Mouse (Mus musculus) telencephalon, adult 2 months (tissue): ENCODE data around the gene Prkd3.

Experiments used
- DNase-seq: peaks from one replicate; pipeline ENCODE4 v3.0.0-alpha.2; 2011; ENCODE audit warnings: low read depth, low spot score

Gene Prkd3

DNA sequence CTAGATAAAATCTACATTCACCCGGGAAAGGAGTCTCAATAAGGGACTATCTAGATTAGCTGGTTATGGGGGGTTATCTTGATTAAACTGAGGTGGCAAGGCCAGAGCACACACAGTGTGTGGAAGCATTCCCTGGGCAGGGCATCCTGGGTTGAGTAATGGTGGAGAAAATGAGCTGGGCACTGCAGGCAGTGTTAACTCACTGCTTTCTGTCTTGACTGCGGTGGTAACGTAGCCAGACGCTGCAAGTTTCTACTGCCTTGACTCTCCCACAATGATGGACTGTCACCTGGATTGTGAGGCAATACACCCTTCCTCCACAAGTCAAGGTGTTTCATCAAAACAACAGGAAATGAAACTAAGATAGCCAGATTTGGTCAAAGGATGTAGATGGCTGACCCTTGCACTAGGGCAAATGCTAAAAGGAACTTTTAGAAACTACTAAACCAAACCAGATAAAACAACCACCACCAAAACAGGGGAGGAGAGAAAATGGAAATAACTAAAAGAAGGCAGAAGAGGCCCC, 20.8 kb downstream of the Prkd3 start:
- no peak for DNase-seq

DNA sequence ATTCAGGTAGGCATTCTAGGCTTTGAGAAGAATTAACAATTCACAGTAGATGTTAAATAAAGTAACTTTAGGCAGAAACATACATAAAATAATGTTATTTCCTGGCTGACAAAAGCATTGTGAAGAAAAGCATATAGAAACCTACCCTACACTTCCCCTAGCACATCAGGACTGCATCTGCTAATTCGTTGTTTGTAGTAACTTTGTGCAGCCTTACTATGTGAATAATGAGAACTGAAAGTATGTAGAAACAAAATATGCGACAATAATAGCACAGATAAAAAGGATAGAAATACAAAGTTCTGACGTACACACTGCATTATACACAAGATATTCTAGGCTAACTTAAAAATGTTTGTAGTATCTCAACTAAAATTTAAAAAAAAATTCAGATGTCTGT, 21.4 kb downstream of the Prkd3 start:
- no peak for DNase-seq

DNA sequence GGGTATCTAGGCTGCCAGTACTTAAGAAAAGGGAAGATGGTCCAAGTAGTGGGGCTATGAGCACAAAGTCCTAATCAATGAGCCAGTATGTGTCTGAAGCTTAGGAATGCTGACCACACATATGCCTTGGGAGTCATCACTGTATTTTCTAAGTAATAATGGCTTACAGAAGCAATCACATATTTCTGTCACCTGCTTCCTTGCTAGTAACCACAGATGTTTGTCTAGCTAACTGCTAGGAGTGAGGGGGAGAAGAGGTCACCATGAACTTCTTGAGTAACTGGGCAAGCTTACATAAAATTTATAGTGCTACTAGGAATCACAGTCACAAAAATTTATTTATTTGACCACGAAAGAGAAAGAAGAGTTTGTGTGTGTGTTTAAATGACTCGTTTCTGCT, 22.5 kb downstream of the Prkd3 start:
- DNase-seq, result no peak

DNA sequence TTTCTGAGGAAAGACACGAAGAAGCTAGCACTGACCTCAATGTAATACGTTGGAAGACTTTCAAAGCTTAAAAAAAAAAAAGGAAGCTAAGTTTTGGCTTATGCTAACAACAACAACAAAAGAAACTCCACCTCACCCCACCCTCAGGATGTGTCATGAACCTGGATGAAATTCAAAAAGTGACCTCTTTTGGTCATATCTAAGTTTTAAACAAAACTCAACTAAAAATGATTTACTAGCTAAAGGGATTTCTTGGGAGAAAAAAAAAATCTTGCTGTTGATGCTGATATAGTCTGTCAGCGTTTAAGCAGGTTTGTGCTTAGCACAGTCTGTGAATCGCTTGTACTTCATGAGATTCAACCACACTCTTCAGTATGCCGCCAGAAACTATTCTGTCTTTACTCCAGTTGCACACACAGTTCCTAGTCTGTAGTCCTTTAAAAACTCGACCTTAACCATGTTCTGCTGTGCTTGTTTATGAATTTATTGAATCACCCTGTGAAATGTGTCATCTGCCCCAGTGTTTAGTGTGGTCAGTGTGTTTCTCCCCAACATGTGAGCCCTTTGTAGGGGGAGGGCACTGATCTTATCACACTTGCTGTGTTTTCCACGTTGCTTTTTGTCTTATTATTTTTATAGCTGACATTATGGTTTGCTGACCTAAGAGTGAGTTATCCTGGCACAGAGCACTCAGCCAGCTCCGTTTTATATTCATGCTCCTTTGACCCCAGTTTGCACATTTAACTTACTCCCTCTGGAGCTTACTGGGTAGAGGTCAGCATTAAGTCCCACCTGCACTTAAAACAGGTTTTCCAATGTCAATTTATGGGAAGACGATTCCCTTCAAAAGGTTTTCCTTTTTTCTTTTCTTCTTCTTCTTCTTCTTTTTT, 25.4 kb downstream of the Prkd3 start:
- no peak for DNase-seq

DNA sequence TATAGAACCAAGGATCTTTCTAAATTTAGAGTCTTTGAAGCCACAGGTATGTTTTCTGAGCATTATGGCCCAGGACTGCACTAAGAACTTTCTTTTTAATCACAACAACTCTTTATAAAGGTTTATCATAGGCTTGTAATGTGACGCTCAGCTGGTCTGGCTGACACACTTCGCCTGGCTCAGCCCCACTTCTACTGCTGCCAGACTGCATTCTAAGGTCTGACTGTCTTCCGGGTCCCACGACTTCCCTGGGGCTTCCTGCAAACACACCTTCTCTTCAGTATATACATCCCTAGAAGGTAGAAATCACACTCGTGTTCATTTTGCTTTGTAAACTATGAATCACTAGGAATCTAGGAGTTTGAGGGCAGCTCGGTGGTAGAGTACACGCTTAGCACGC, 26.2 kb downstream of the Prkd3 start:
- DNase-seq, result no peak

DNA sequence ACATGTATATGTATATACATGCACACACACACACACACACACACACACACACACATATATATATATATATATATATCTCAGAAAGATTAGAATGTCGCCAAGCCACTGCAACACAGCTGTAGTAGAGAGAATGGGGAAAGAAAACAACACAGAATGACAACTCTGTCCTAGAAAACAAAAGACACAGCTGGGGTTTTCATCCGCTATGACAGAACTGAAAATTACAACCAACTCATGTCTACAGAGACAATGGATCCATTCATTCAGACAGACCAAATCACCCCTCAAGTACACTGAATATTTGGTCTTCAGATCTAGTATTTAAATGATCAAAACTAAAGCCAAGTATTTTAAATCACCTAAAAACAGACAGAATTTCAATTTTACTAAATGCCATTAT, 26.9 kb downstream of the Prkd3 start:
- peak; percentile 70 for DNase-seq

DNA sequence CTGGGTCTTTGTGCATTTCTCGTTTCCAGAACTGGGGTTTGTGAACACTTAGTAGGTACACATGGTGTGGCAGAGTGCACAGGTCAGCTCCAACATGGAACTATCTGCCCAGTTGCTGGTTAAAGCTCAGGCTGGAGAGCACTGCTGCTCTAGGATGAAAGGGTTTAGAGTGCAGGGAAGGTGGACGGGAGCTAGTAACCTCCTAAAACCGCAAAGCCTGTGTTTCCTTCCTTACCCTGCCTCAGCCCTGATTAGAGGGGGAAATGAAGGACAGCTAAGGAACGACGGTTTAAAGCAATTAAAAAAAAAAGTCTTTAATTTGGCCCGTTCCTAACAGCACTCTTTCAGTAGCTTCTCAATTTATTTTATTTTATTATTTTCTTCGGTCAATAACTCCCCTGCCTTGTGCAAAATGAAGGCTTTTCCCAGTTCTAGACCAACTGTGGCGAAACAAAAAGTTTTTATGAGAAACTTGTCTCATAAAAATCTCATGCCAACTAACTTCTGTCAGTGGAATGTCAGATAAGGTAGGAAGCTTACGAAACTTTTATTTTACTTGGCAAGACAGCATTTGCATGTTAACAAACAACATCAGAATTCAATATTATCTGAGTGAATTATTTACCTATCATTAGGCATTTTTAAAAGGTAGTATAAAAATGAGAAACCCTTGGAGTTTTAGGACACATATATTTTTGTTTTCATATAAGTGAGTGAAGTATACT, 28.2 kb downstream of the Prkd3 start:
- no peak for DNase-seq

DNA sequence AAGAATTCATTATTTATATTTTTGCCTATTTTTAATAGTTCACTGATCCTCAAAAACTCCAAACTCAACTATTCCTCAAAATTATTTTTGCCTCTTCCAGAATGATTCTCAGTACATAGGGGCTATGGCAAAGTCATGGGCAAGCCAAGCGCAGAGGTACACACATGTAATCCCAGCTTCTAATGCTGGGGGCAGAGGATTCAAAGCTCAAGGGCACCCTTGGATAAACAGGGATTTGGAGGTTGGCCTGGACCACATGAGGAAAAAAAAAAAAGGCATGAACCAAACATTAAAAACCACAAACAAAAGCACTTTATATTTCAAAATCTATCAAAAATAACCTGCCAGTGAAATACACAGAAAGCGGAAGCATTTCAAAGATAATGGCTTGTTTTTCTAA, 29.1 kb downstream of the Prkd3 start:
- no peak for DNase-seq

DNA sequence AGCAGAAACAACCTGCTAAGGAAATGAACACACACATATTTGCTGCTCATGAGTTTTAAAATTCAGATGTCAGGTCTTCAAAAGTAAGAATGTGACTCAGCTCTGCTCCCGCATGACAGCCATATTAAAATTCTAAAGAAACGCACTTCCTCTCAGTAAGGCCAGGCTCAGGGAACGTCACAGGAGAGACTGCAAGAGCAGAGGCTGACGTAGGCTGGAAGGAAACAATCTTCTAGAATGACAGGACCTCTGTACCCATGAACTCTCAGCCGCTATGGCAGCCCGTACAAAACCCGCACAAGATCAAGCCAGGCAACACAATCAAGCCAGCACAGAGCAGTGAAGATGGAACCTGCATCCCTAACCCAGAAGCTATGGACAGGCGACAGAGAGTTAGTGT, 31.6 kb downstream of the Prkd3 start:
- no peak for DNase-seq

DNA sequence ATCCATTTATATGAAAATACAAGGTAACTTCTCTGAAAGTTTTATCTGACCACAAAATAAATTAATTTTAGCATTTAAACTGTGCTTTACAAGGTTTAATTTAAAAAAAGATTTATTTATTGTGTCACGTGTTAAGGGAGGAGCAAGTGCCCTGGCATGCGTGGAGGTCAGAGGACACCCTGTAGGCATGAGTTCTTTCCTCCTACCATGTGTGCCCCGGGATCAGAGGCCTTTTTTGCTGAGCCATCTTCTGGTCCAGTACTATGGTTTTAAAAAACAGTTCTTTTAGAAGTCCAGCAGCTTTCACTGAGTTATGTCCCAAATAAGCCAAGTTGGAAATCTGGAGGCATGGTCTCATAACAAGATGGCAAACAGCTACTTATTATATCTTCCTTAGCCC, 36.9 kb downstream of the Prkd3 start:
- DNase-seq, result no peak

DNA sequence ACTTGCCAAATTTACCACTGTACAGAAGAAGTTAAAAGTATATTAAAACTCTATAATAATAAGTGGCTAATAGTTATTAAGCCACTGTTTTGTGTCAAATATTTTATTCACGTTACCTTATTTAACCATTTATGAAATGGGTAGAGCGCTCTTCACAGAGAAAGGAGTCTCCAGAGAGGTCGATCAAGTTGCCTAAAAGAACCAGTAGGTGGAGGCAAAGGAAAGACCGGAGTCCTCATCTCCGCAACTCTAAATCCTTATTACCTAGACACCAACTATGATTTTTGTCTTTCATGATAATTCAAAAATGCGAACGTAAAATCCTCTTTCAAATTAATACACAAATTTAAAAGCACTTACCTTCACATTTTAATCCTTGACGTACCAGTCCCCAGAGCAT, 37.5 kb downstream of the Prkd3 start:
- no peak for DNase-seq

DNA sequence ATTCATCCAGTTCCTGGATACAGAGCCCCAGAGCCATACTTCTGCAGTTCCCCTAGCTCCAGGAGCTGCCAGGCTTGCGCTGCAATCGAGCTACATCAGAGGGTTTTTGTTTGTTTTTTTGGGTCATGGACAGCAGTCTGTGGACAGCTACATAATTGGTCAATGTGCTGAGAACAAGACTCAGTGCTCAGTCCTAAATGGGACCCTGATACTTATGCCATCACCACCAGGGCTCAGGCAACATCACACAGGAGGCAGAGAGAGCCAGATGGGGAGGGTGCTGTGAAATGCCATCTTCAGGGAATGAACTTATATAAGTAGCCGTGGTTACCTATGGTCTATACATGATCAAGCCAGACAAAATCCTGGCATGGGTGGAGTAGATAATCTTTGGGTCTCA, 52.1 kb downstream of the Prkd3 start:
- DNase-seq, result no peak

DNA sequence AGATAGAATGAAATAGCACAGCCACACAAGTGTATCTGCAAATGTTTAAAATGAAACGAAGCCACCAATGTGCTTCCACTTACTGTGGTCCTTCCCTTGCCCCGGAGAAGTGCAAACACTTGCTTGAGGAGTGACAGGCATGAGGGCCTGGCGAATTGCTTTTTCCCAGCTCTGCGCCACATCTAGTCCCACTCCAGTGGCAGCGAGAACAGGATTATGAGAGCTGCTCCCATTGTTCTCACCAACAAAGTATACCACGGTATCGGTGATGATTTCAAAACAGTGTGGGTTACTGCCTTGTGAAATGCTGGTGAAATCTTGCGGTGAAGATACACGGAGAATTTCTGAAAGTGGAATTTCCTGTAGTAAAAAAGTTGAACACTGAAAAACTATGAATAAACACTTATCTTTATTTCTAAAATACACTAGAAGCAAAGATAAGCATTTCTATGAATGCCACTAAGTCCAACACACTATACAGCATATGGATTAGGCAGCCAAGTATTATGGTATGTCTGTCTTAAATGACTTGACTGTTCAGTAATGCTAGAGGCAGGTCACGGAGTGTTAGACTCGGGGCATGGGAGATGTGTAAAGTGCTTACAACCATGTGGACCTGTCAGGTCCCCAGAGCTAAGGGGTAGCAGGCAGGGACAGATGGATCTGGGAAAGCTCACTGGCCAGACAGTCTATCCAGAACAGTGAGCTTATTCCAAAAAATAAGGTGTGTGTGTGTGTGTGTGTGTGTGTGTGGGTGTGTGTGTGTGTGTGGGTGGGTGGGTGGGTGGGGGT, 54.3 kb downstream of the Prkd3 start:
- no peak for DNase-seq

DNA sequence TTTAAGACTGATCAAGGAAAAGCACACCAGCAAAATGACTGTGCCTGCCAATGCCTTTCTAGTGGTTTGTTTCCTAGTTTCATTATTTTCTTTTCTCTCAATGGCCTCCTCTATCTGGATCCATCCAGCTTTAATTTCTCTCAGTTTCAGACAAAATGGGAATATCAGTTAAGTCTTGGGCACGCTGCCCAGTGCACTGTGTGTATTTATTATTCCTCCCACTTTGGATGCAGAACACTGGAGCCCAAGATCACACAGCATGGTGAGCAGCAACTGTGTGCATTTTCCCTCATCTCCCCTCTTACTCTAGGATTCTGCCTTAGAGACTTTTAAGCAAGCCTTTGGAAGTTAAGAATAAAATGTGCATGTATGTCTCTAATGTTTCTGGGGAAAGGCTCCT, 56.2 kb downstream of the Prkd3 start:
- peak; percentile 17 for DNase-seq

DNA sequence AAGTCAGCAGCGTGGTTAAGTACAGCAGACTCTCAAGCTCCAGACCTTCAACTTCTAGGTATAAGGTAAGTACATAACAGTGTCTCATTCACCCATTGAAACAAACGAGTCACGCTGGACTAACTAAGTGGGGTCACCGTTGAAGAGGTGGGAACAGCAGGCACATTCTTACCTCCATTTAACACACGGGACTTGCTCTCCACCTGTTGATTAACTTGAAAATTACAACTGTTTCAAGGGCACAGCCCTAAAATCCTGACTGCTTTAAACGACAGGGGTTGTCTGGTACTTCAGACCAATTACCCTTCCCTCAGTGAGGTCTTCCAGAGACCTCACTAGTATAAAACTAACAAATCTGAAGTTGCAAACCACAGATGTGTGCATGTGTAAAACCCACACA, 61.1 kb downstream of the Prkd3 start:
- no peak for DNase-seq

DNA sequence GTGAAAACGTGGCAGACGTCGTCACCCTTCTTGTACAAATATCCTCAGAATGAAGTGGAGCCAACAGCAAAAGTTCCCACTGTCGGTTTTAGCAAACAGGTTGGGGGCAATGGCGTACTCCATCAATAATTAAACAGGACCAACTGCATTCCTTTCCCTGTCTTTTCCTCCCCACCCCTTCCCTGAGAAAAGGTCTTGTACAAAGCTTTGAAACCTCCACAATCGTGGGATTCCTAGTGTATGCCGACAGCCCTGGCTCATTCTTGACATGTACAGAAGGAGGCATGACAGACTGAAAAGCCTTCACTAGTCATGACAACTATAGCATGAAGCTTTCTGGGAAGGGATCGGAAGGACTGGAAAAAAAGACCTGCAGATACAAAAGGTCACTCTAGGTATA, 67.4 kb downstream of the Prkd3 start:
- DNase-seq, result no peak

DNA sequence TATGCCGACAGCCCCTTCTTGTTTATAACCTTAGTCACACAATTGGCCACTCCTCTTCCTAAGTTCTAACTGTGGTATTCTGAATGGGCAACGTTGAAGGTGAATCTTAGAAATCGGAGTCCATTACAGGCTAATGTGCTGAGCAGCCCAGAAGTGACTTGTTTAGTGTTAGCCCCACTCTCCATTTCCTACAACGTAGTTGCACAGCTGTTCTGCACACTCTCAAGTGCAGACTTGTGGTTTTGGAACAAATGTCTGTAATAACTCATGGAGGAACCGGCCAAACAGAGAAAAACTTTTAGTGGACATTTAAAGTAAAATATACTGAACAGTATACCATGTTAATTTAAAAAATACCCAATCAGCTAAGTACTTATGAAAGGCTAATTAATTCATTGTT, 68.5 kb downstream of the Prkd3 start:
- no peak for DNase-seq

DNA sequence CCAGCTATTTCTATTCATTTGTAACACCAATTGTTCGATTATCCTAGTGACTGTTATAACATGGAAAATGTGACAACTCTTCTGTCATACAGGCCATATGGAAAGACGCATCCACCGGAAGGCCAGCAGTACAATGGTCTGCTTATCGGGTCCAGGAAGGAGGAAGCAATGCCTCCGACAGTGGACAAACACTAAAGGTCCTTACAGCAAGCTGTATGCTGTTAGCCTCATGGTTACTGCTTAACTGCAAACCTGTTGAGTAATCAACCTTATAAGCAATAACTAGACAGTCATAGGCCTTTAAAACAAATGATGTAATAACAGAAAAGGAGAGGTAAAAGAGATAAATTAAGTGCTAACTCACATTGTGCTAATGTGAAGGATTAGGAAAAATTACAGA, 69.4 kb downstream of the Prkd3 start:
- DNase-seq, result no peak

DNA sequence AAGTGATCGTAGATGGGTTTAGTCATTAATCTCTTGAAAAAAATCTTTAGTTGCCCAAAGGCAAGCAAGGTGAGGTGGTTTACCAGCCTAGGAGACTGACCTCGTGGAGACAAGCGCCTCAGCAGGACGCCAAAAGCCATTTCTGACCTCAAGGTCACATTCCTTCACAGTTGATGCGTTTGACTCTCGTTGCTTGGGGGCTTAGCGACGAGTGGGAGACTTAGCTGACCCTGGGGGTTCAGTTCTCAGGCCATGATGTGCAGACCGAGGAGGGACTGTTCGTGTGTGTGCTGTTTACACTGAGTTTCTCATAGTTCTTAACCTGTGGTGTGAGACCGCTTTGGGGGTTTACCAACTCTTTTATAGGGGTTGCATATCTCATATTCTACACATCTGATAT, 78.0 kb downstream of the Prkd3 start:
- no peak for DNase-seq

DNA sequence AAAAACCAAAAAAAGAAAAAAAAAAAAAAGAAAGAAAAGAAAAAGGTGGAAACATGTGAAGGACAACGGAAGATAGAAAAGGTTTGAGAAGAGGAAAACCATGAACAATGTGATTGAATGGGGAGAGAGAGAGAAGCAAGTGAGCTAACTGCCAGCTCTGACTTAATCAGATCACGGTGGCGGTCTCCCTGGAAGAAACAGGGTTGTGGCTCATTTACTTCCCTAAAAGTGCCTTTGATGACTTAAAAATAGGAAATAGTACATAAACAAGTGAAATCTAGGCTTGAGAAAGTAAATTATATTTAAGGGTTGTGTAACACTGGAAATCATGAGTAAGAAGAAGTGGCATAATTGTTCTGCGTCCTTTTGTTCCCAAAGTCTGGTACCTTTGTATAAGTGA, 81.7 kb downstream of the Prkd3 start:
- DNase-seq, result no peak

DNA sequence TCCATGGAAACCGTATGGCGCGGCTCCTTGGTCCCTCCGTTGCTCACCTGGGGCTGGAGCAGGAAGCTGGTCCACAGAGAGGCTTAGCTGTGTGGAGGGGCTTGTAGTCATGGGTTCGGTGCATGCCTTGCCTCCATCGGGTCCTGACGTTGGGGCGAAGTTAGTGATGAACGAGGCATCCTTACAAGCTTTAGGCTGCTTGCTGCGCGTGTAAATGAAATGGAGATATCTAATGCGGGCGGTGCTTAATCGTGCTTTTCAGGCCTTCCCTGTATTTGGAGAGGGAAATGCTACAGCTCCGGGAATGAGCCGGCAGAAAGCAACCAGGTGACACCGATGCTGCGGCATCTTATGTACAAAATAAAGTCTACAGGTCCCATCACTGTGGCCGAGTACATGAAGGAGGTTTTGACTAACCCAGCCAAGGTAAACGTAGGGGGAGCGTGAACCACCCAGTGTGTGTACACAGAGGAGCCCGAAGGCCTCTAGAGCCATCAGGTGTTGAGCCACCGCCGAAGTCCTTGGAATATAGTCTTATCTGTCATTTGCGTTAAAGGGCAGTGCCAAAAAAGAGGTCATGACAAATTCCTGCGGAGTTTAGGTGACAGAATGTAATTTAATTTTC, 83.3 kb downstream of the Prkd3 start:
- DNase-seq, result no peak
